Mouse (Mus musculus) thymus, adult 2 months (tissue): ENCODE measurements around the gene Gm10190.

Source experiments
- CTCF ChIP-seq: fragments of 200-500 bp; IDR thresholded peaks from 2 replicates; pipeline ENCODE4 v1.5.1; 2012; ENCODE audit warnings: mild to moderate bottlenecking, control low read depth, low read length, moderate library complexity, borderline replicate concordance; ENCODE audit not compliant: control insufficient read depth, poor library complexity, insufficient read depth; ENCODE audit errors: extremely low read depth
- POLR2A ChIP-seq: fragments of 200-500 bp; IDR thresholded peaks from 2 replicates; pipeline ENCODE4 v1.6.1; 2012; ENCODE audit warnings: mild to moderate bottlenecking, low read length, control low read depth, moderate library complexity; ENCODE audit not compliant: control insufficient read depth, poor library complexity, insufficient read depth; ENCODE audit errors: extremely low read depth

DNA sequence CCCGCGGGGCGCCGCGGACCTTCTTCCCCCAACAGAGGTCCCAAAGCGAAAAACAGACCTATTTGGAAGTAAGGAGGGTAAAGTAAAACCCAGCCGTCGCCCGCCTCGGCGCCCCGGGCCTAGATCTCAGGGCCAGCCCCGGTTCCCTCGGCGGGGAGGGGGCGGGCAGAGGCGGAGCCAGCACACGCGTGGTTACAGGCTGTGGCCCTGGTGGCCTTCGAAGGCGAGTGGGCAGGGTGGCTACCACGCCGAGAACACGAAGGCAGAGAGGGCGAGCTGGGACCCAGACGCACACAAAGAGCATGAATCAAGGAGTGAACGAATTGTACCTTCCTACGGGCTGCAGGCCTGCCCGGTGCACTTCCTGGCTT lies 370 bp upstream of the Gm10190 start:
- no peak for TF ChIP-seq POLR2A
- TF ChIP-seq CTCF = no peak
